ENCODE assay signal across 9 mouse cellular contexts in the genomic region with DNA sequence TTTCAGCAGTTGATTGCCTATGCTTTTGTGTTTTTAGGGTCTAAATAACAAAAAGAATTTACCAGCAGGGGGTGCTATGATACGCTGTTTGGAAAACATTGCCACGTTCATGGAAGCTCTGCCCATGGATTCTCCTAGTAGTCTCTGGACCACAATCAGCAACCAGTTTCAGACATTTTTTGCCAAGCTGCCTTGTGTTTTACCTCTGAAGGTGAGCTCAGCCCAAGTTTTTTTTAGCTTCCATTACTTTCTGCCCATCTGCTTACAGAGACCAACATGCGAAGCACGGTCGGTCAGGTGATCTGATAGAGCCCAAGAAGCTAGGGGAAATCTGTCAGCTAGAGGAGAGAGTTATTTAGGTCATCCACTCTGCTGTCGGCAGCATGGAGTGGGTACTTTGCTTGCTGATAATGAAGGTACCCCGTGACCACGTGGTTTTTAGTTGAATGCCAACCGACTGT.
A peak's percentile ranks its signal among the peaks of the same experiment; 100 is the strongest.
DNase-seq lines count a peak whose midpoint lies in the region; TF ChIP-seq lines count a peak whose summit lies in the region.
"Had no signal": no experiment of that assay in that cellular context is flagged by ENCODE, and none has a peak within 500 bp of the region (broad histone marks: within the 10 kb centered on the region; RNA-seq: fewer than 3 reads in every experiment).

No protein-coding gene starts in this region.

- DNase-seq in layer of hippocampus, adult 2 months (ENCODE audit: low spot score in 2 of 2), result peak; percentile 49 to 67
- no peak for DNase-seq in layer of hippocampus, postnatal 36 days
- peak; percentile 56 for DNase-seq in ES-CJ7 (ENCODE audit: low read depth, low spot score)
- DNase-seq in c-Kit-positive CD71-positive TER-119-negative erythroid progenitor cells, embryonic 14.5 days (ENCODE audit: low read depth), result peak; percentile 1
- peak; percentile 3 to 21 for DNase-seq in heart, adult 2 months
- peak; percentile 47 for DNase-seq in kidney, postnatal 10 days
- no peak for DNase-seq in c-Kit-positive CD71-positive TER-119-positive erythroid progenitor cells, embryonic 14.5 days (ENCODE audit: low spot score)

- H3K4me3 ChIP-seq in layer of hippocampus, adult 2 months, result no peak overlapping the region
- H3K4me3 ChIP-seq in heart, adult 2 months, result no peak overlapping the region
- no peak overlapping the region for H3K4me3 ChIP-seq in myocyte
- H3K4me3 ChIP-seq: lung, embryonic 15.5 days had no signal

- intact Hi-C loops in heart, adult 2 months (cut with DNase I), result loop anchor here (1.0 to 5.0 kb wide), 3 partner anchors 159 to 350 kb away; no protein-coding TSS in a partner anchor

- TF ChIP-seq CTCF in layer of hippocampus, adult 2 months (conservative IDR thresholded peaks at IDR 0.05), result peak; percentile 83
- peak; percentile 72 for TF ChIP-seq CTCF in heart, adult 2 months (IDR thresholded peaks at IDR 0.05)

- H3K27ac ChIP-seq in layer of hippocampus, adult 2 months, result no peak overlapping the region
- no peak overlapping the region for H3K27ac ChIP-seq in heart, adult 2 months
- H3K27ac ChIP-seq: lung, embryonic 15.5 days had no signal

- no peak overlapping the region for H3K9ac ChIP-seq in heart, adult 2 months (ENCODE audit: low read depth, low read length)
- H3K9ac ChIP-seq: lung, embryonic 15.5 days had no signal

- no peaks in the 10 kb centered on the region for H3K27me3 ChIP-seq in heart, adult 2 months (ENCODE audit: control insufficient read depth, insufficient read depth, low read length)
- no peaks in the 10 kb centered on the region for H3K27me3 ChIP-seq in myocyte (ENCODE audit: control insufficient read depth, insufficient read depth, insufficient read length)
- H3K27me3 ChIP-seq: lung, embryonic 15.5 days had no signal

- H3ac ChIP-seq in myocyte (ENCODE audit: control insufficient read depth, insufficient read length), result no peak overlapping the region

- peak overlapping the region; percentile 58 for H3K4me2 ChIP-seq in myocyte (ENCODE audit: low read depth)
- H3K4me2 ChIP-seq: lung, embryonic 15.5 days had no signal

- TF ChIP-seq EP300 in heart, adult 2 months (IDR thresholded peaks at IDR 0.05; ENCODE audit: insufficient read depth, low read depth, low read length), result no peak

- H3K79me2 ChIP-seq in heart, adult 2 months (replicated peaks; ENCODE audit: control insufficient read depth, insufficient read depth, low read length), result no peaks in the 10 kb centered on the region
- H3K79me2 ChIP-seq in myocyte (ENCODE audit: control insufficient read depth, insufficient read depth), result no peaks in the 10 kb centered on the region

- no peak for TF ChIP-seq POLR2A in heart, adult 2 months (IDR thresholded peaks at IDR 0.05; ENCODE audit: insufficient read depth, low read depth, low read length)
- TF ChIP-seq POLR2A in myocyte (IDR thresholded peaks at IDR 0.05; ENCODE audit: insufficient read length, low read depth), result no peak

- H3K36me3 ChIP-seq in heart, adult 2 months (ENCODE audit: control insufficient read depth, insufficient read depth, low read length), result no peaks in the 10 kb centered on the region
- H3K36me3 ChIP-seq in myocyte (ENCODE audit: control insufficient read depth, insufficient read depth), result no peaks in the 10 kb centered on the region
- H3K36me3 ChIP-seq: lung, embryonic 15.5 days had no signal

- no peaks in the 10 kb centered on the region for H3K4me1 ChIP-seq in heart, adult 2 months (ENCODE audit: control insufficient read depth, insufficient read depth, low read length)

- WGBS in heart, adult 2 months, result 39% methylated on average over 9 of the region's 9 CpGs

TF ChIP-seq in myocyte, 11 proteins besides CTCF, POLR2A, EP300 and RAD21:
- no peak for TF ChIP-seq TCF12 (IDR thresholded peaks at IDR 0.05; ENCODE audit: insufficient read depth, poor library complexity, severe bottlenecking)
- no peak for TF ChIP-seq USF1 (IDR thresholded peaks at IDR 0.05; ENCODE audit: low read depth)
- no peak for TF ChIP-seq CEBPB (IDR thresholded peaks at IDR 0.05; ENCODE audit: insufficient read depth, poor library complexity, severe bottlenecking)
- no peak for TF ChIP-seq MAX (IDR thresholded peaks at IDR 0.05; ENCODE audit: low read depth)
- no peak for TF ChIP-seq REST (IDR thresholded peaks at IDR 0.05; ENCODE audit: insufficient read depth, insufficient read length)
- no peak for TF ChIP-seq MYOG (IDR thresholded peaks at IDR 0.05; ENCODE audit: control insufficient read depth in 1 of 3, insufficient read depth in 1 of 3, insufficient read length in 2 of 3, low read depth in 2 of 3)
- no peak for TF ChIP-seq POLR2AphosphoS2 (IDR thresholded peaks at IDR 0.05; ENCODE audit: insufficient read length, low read depth)
- TF ChIP-seq MYOD1 (IDR thresholded peaks at IDR 0.05; ENCODE audit: control insufficient read depth in 1 of 3, insufficient read length in 2 of 3, low read depth in 2 of 3), result no peak
- no peak for TF ChIP-seq E2F4 (IDR thresholded peaks at IDR 0.05; ENCODE audit: insufficient read depth)
- no peak for TF ChIP-seq TCF3 (IDR thresholded peaks at IDR 0.05; ENCODE audit: insufficient read length, low read depth)
- TF ChIP-seq SRF (IDR thresholded peaks at IDR 0.05; ENCODE audit: control insufficient read depth, insufficient read length, low read depth), result no peak

Comparison
In these comparisons a context has a peak if more than half of its experiments do, and no peak if none do; other contexts are left out.
1. DNase-seq: peak in layer of hippocampus, adult 2 months (2 of 2), ES-CJ7 (single experiment), c-Kit-positive CD71-positive TER-119-negative erythroid progenitor cells, embryonic 14.5 days (single experiment), heart, adult 2 months (2 of 2) and kidney, postnatal 10 days (single experiment); none in layer of hippocampus, postnatal 36 days (0 of 2) and c-Kit-positive CD71-positive TER-119-positive erythroid progenitor cells, embryonic 14.5 days (single experiment).